ENCODE assay signal across 37 mouse cellular contexts in genomic region chr1:65096953-65097352, GRCm38 (mm10). TPM values are rescaled to one million over a fixed set of nuclear protein-coding genes. Genes with fewer than 3 reads are reported as not detected.
"Had no signal": no experiment of that assay in that cellular context is flagged by ENCODE, and none has a peak within 500 bp of the region (broad histone marks: within the 10 kb centered on the region; RNA-seq: fewer than 3 reads in every experiment).

No protein-coding gene starts in this region.

- H3K4me1 ChIP-seq: heart, embryonic 13.5 days; heart, embryonic 15.5 days; hindbrain, embryonic 13.5 days; hindbrain, embryonic 15.5 days; limb, embryonic 10.5 days; limb, embryonic 12.5 days; liver, embryonic 12.5 days had no signal

- H3K4me3 ChIP-seq: heart, adult 2 months; heart, embryonic 13.5 days; heart, embryonic 15.5 days; hindbrain, embryonic 13.5 days; hindbrain, embryonic 15.5 days; layer of hippocampus, adult 2 months; left cerebral cortex, adult 2 months; limb, embryonic 10.5 days; limb, embryonic 12.5 days; liver, embryonic 12.5 days had no signal

- H3K27me3 ChIP-seq: heart, embryonic 13.5 days; heart, embryonic 15.5 days; hindbrain, embryonic 13.5 days; hindbrain, embryonic 15.5 days; limb, embryonic 12.5 days; liver, embryonic 12.5 days had no signal

- ATAC-seq: forebrain, postnatal 0 days; hindbrain, postnatal 0 days; liver, embryonic 12.5 days had no signal

- DNase-seq: forebrain, postnatal 0 days; gastrocnemius, postnatal 14 days; heart, adult 11 months; heart, adult 2 months; heart, postnatal 14 days; heart, postnatal 36 days; kidney, adult 18-20 months; kidney, adult 8-10 months; kidney, postnatal 10 days; kidney, postnatal 25 days; kidney, postnatal 4 days had no signal

- H3K9me3 ChIP-seq: heart, embryonic 13.5 days; heart, embryonic 15.5 days; hindbrain, embryonic 13.5 days; hindbrain, embryonic 15.5 days; limb, embryonic 10.5 days; limb, embryonic 12.5 days; liver, embryonic 12.5 days had no signal

- H3K4me2 ChIP-seq: heart, embryonic 11.5 days; heart, embryonic 13.5 days; heart, embryonic 15.5 days; hindbrain, embryonic 13.5 days; hindbrain, embryonic 15.5 days; limb, embryonic 12.5 days; liver, embryonic 12.5 days had no signal

- H3K36me3 ChIP-seq: heart, embryonic 13.5 days; heart, embryonic 15.5 days; hindbrain, embryonic 13.5 days; hindbrain, embryonic 15.5 days; limb, embryonic 10.5 days; limb, embryonic 12.5 days; liver, embryonic 12.5 days had no signal

- H3K9ac ChIP-seq: forebrain, postnatal 0 days; heart, embryonic 13.5 days; heart, embryonic 15.5 days; hindbrain, embryonic 13.5 days; hindbrain, embryonic 15.5 days; limb, embryonic 12.5 days; liver, embryonic 12.5 days had no signal

- H3K27ac ChIP-seq: heart, adult 2 months; heart, embryonic 13.5 days; heart, embryonic 15.5 days; hindbrain, embryonic 13.5 days; hindbrain, embryonic 15.5 days; hindbrain, postnatal 0 days; layer of hippocampus, adult 2 months; left cerebral cortex, adult 2 months; limb, embryonic 10.5 days; limb, embryonic 12.5 days; liver, embryonic 12.5 days had no signal

RNA-seq across cellular contexts. Expression of gene Cryga, which starts 6.2 kb away (rescaled TPM):
- total RNA-seq: forebrain, postnatal 0 days; gastrocnemius, adult 18-20 months; gastrocnemius, adult 8-10 months; gastrocnemius, postnatal 14 days; gastrocnemius, postnatal 4 days; heart, adult 2 months; heart, postnatal 14 days; heart, postnatal 36 days; hematopoietic stem cell, adult 5-6 weeks; liver, adult 2 months had no signal
- polyA plus RNA-seq: heart, adult 2 months; heart, embryonic 11.5 days; heart, embryonic 13.5 days; heart, embryonic 15.5 days; heart, postnatal 0 days; hindbrain, embryonic 11.5 days; hindbrain, embryonic 13.5 days; intestine, embryonic 14.5 days; kidney, embryonic 14.5 days; kidney, embryonic 16.5 days; limb, embryonic 10.5 days; limb, embryonic 12.5 days; limb, embryonic 14.5 days; liver, adult 2 months; liver, embryonic 12.5 days had no signal

RNA-seq across cellular contexts. Expression of gene Crygb, which starts 14.9 kb away (rescaled TPM):
- total RNA-seq: forebrain, postnatal 0 days; gastrocnemius, adult 18-20 months; gastrocnemius, adult 8-10 months; gastrocnemius, postnatal 14 days; gastrocnemius, postnatal 4 days; heart, adult 2 months; heart, postnatal 14 days; heart, postnatal 36 days; hematopoietic stem cell, adult 5-6 weeks; hindbrain, postnatal 0 days; layer of hippocampus, adult 2 months; layer of hippocampus, postnatal 10 days; layer of hippocampus, postnatal 25 days; left cerebral cortex, adult 2 months; left cerebral cortex, postnatal 14 days; left cerebral cortex, postnatal 36 days; liver, adult 2 months had no signal
- polyA plus RNA-seq: heart, adult 2 months; heart, postnatal 0 days; hindbrain, embryonic 11.5 days; hindbrain, embryonic 13.5 days; intestine, embryonic 14.5 days; kidney, embryonic 14.5 days; kidney, embryonic 16.5 days; limb, embryonic 10.5 days; limb, embryonic 12.5 days; liver, adult 2 months; liver, embryonic 12.5 days had no signal

RNA-seq across cellular contexts. Expression of gene Gm28845, which starts 22.4 kb away (rescaled TPM):
- total RNA-seq: forebrain, postnatal 0 days; gastrocnemius, adult 18-20 months; gastrocnemius, adult 8-10 months; gastrocnemius, postnatal 14 days; gastrocnemius, postnatal 4 days; heart, adult 2 months; heart, postnatal 14 days; heart, postnatal 36 days; hematopoietic stem cell, adult 5-6 weeks; left cerebral cortex, postnatal 14 days; liver, adult 2 months had no signal
- polyA plus RNA-seq: forebrain, postnatal 0 days; heart, adult 2 months; heart, embryonic 11.5 days; heart, embryonic 13.5 days; heart, embryonic 15.5 days; heart, postnatal 0 days; hindbrain, embryonic 11.5 days; hindbrain, embryonic 13.5 days; hindbrain, embryonic 15.5 days; intestine, embryonic 14.5 days; kidney, embryonic 14.5 days; limb, embryonic 10.5 days; limb, embryonic 12.5 days; limb, embryonic 14.5 days; liver, adult 2 months; liver, embryonic 12.5 days had no signal

RNA-seq across cellular contexts. Expression of gene Crygc, which starts 23.5 kb away (rescaled TPM):
- total RNA-seq: forebrain, postnatal 0 days; gastrocnemius, adult 18-20 months; gastrocnemius, adult 8-10 months; gastrocnemius, postnatal 14 days; gastrocnemius, postnatal 4 days; heart, adult 2 months; heart, postnatal 14 days; heart, postnatal 36 days; hematopoietic stem cell, adult 5-6 weeks; hindbrain, postnatal 0 days; layer of hippocampus, adult 2 months; layer of hippocampus, postnatal 10 days; layer of hippocampus, postnatal 25 days; left cerebral cortex, adult 2 months; left cerebral cortex, postnatal 14 days; left cerebral cortex, postnatal 36 days; liver, adult 2 months had no signal
- polyA plus RNA-seq: forebrain, postnatal 0 days; heart, adult 2 months; heart, embryonic 11.5 days; heart, embryonic 13.5 days; heart, embryonic 15.5 days; heart, postnatal 0 days; hindbrain, embryonic 11.5 days; hindbrain, embryonic 13.5 days; hindbrain, embryonic 15.5 days; hindbrain, postnatal 0 days; intestine, embryonic 14.5 days; kidney, embryonic 14.5 days; kidney, embryonic 16.5 days; limb, embryonic 10.5 days; limb, embryonic 12.5 days; limb, embryonic 14.5 days; liver, adult 2 months; liver, embryonic 12.5 days had no signal

RNA-seq across cellular contexts. Expression of gene D630023F18Rik, which starts 26.1 kb away (rescaled TPM):
- total RNA-seq: gastrocnemius, adult 18-20 months; gastrocnemius, adult 8-10 months; gastrocnemius, postnatal 14 days; gastrocnemius, postnatal 4 days; heart, adult 2 months; heart, postnatal 14 days; heart, postnatal 36 days; hematopoietic stem cell, adult 5-6 weeks; liver, adult 2 months had no signal
- polyA plus RNA-seq: heart, adult 2 months; heart, postnatal 0 days; hindbrain, embryonic 11.5 days had no signal
